In genomic region chr1:171223168-171223567, GRCm38 (mm10) we compare ENCODE assay signal across 8 mouse cellular contexts. TPM values are rescaled to one million over a fixed set of nuclear protein-coding genes. Genes with fewer than 3 reads are reported as not detected.
DNase-seq lines count a peak whose midpoint lies in the region; ATAC-seq and TF ChIP-seq lines count a peak whose summit lies in the region.

No protein-coding gene starts in this region.

- ATAC-seq in hindbrain, postnatal 0 days = no peak

- TF ChIP-seq POLR2A in liver, adult 2 months (IDR thresholded peaks at IDR 0.05; ENCODE audit: extremely low read depth, insufficient read depth, low read length) = no peak
- TF ChIP-seq POLR2A in myocyte (IDR thresholded peaks at IDR 0.05; ENCODE audit: insufficient read length, low read depth) = no peak

- H3K9ac ChIP-seq in liver, adult 2 months (ENCODE audit: low read depth, low read length) = peak overlapping the region; percentile 52
- H3K9ac ChIP-seq in hindbrain, postnatal 0 days (replicated peaks; ENCODE audit: low read length) = peak overlapping the region; percentile 21; the same call in 1 of the 2 replicates

- H3K9me3 ChIP-seq in embryonic facial prominence, embryonic 10.5 days = no peaks in the 10 kb centered on the region
- H3K9me3 ChIP-seq in hindbrain, postnatal 0 days (ENCODE audit: low read length) = no peaks in the 10 kb centered on the region

- peaks cover 11% of the 10 kb centered on the region for H3K4me1 ChIP-seq in liver, adult 2 months (ENCODE audit: control insufficient read depth, insufficient read depth, low read length)
- peaks cover 25% of the 10 kb centered on the region for H3K4me1 ChIP-seq in embryonic facial prominence, embryonic 10.5 days
- H3K4me1 ChIP-seq in hindbrain, postnatal 0 days (ENCODE audit: insufficient read depth, low read length) = peaks cover 7% of the 10 kb centered on the region; the same call in 1 of the 2 replicates

- no peak for TF ChIP-seq CTCF in liver, adult 2 months (IDR thresholded peaks at IDR 0.05; ENCODE audit: low read depth, low read length)
- no peak for TF ChIP-seq CTCF in hindbrain, postnatal 0 days (IDR thresholded peaks at IDR 0.05; ENCODE audit: low read depth)

- H3ac ChIP-seq in myocyte (ENCODE audit: control insufficient read depth, insufficient read length) = no peak overlapping the region

- H3K79me2 ChIP-seq in liver, adult 2 months (ENCODE audit: control insufficient read depth, insufficient read depth, low read length) = no peaks in the 10 kb centered on the region
- no peaks in the 10 kb centered on the region for H3K79me2 ChIP-seq in myocyte (ENCODE audit: control insufficient read depth, insufficient read depth)

- H3K4me3 ChIP-seq in liver, adult 2 months (ENCODE audit: insufficient read depth, low read depth, low read length) = no peak overlapping the region
- H3K4me3 ChIP-seq in embryonic facial prominence, embryonic 10.5 days = peak overlapping the region; percentile 76
- H3K4me3 ChIP-seq in hindbrain, postnatal 0 days (ENCODE audit: low read length) = peak overlapping the region; percentile 51
- H3K4me3 ChIP-seq in myocyte = peak overlapping the region; percentile 70

- peak overlapping the region; percentile 67 for H3K4me2 ChIP-seq in hindbrain, postnatal 0 days (ENCODE audit: low read depth, low read length)
- peak overlapping the region; percentile 36 for H3K4me2 ChIP-seq in myocyte (ENCODE audit: low read depth)

- 24% methylated on average over 6 of the region's 6 CpGs for WGBS in liver, adult 2 months
- 83% methylated on average over 6 of the region's 6 CpGs for WGBS in embryonic facial prominence, embryonic 10.5 days
- 79% methylated on average over 6 of the region's 6 CpGs for WGBS in hindbrain, postnatal 0 days

- no peaks in the 10 kb centered on the region for H3K27me3 ChIP-seq in liver, adult 2 months (ENCODE audit: control insufficient read depth, insufficient read depth, low read length)
- no peaks in the 10 kb centered on the region for H3K27me3 ChIP-seq in embryonic facial prominence, embryonic 10.5 days (replicated peaks; ENCODE audit: low read depth, poor library complexity, severe bottlenecking)
- H3K27me3 ChIP-seq in hindbrain, postnatal 0 days (ENCODE audit: insufficient read depth, low read length) = no peaks in the 10 kb centered on the region
- H3K27me3 ChIP-seq in myocyte (ENCODE audit: control insufficient read depth, insufficient read depth, insufficient read length) = no peaks in the 10 kb centered on the region

- H3K27ac ChIP-seq in liver, adult 2 months (replicated peaks; ENCODE audit: insufficient read depth, low read depth, low read length) = peak overlapping the region; percentile 74
- H3K27ac ChIP-seq in embryonic facial prominence, embryonic 10.5 days (replicated peaks) = peak overlapping the region; percentile 85
- H3K27ac ChIP-seq in hindbrain, postnatal 0 days = peak overlapping the region; percentile 62; the same call in 1 of the 2 replicates

- peaks cover 22% of the 10 kb centered on the region for H3K36me3 ChIP-seq in liver, adult 2 months (ENCODE audit: control insufficient read depth, insufficient read depth, low read length)
- H3K36me3 ChIP-seq in embryonic facial prominence, embryonic 10.5 days (replicated peaks) = peaks cover 23% of the 10 kb centered on the region
- H3K36me3 ChIP-seq in hindbrain, postnatal 0 days (ENCODE audit: insufficient read depth, low read length) = peaks cover 14% of the 10 kb centered on the region; the same call in 1 of the 2 replicates
- H3K36me3 ChIP-seq in myocyte (ENCODE audit: control insufficient read depth, insufficient read depth) = peaks cover 4% of the 10 kb centered on the region

- peak; percentile 66 for DNase-seq in liver, adult 2 months (ENCODE audit: extremely low read depth, low read depth, low spot score)
- no peak for DNase-seq in liver
- no peak for DNase-seq in embryonic facial prominence, embryonic 10.5 days (ENCODE audit: low spot score)
- DNase-seq in hindbrain, postnatal 0 days (ENCODE audit: low spot score) = no peak
- no peak for DNase-seq in retina, embryonic 14.5 days (ENCODE audit: low spot score)
- DNase-seq in cerebellum, adult 8-10 months = no peak
- no peak for DNase-seq in gastrocnemius, postnatal 25 days

TF ChIP-seq in myocyte, 11 proteins besides CTCF, POLR2A, EP300 and RAD21:
- no peak for TF ChIP-seq E2F4 (IDR thresholded peaks at IDR 0.05; ENCODE audit: insufficient read depth)
- no peak for TF ChIP-seq TCF3 (IDR thresholded peaks at IDR 0.05; ENCODE audit: insufficient read length, low read depth)
- TF ChIP-seq POLR2AphosphoS2 (IDR thresholded peaks at IDR 0.05; ENCODE audit: insufficient read length, low read depth) = no peak
- no peak for TF ChIP-seq REST (IDR thresholded peaks at IDR 0.05; ENCODE audit: insufficient read depth, insufficient read length)
- no peak for TF ChIP-seq CEBPB (IDR thresholded peaks at IDR 0.05; ENCODE audit: insufficient read depth, poor library complexity, severe bottlenecking)
- no peak for TF ChIP-seq USF1 (IDR thresholded peaks at IDR 0.05; ENCODE audit: low read depth)
- TF ChIP-seq MYOG (IDR thresholded peaks at IDR 0.05; ENCODE audit: control insufficient read depth in 1 of 3, insufficient read depth in 1 of 3, insufficient read length in 2 of 3, low read depth in 2 of 3) = no peak
- TF ChIP-seq MYOD1 (IDR thresholded peaks at IDR 0.05; ENCODE audit: control insufficient read depth in 1 of 3, insufficient read length in 2 of 3, low read depth in 2 of 3) = no peak
- no peak for TF ChIP-seq MAX (IDR thresholded peaks at IDR 0.05; ENCODE audit: low read depth)
- no peak for TF ChIP-seq SRF (IDR thresholded peaks at IDR 0.05; ENCODE audit: control insufficient read depth, insufficient read length, low read depth)
- TF ChIP-seq TCF12 (IDR thresholded peaks at IDR 0.05; ENCODE audit: insufficient read depth, poor library complexity, severe bottlenecking) = no peak

RNA-seq across cellular contexts. Expression of gene Tomm40l, which starts 0.9 kb away (rescaled TPM):
- total RNA-seq in liver, adult 2 months (2014; rRNA removed) = 5.5 and 10.7 TPM in 2 replicates
- 6.7 and 9.7 TPM in 2 replicates for polyA plus RNA-seq in liver, adult 2 months (2012; rRNA removed)
- polyA plus RNA-seq in embryonic facial prominence, embryonic 10.5 days (2016; fragmentation: Nextera tagmentation; extraction: Ambion mirVana) = 32.4 and 33.3 TPM in 2 replicates
- total RNA-seq in hindbrain, postnatal 0 days (2014; rRNA removed) = 44.2 and 53.6 TPM in 2 replicates
- 41.1 and 45.5 TPM in 2 replicates for polyA plus RNA-seq in hindbrain, postnatal 0 days (2015; fragmentation: Nextera tagmentation; extraction: Ambion mirVana)
- polyA plus RNA-seq in myocyte (2012; fragmentation: generic; extraction: Trizol) = 49.4 TPM
- total RNA-seq in gastrocnemius, postnatal 25 days (2021) = 10 to 100 TPM; 52.0 to 52.5 TPM

RNA-seq across cellular contexts. Expression of gene Apoa2, which starts 1.7 kb away (rescaled TPM):
- total RNA-seq in liver, adult 2 months (2014; rRNA removed) = 15,245 and 18,176 TPM in 2 replicates
- polyA plus RNA-seq in liver, adult 2 months (2012; rRNA removed) = 28,168 and 29,095 TPM in 2 replicates
- polyA plus RNA-seq in embryonic facial prominence, embryonic 10.5 days (2016; fragmentation: Nextera tagmentation; extraction: Ambion mirVana) = 2.7 and 3.1 TPM in 2 replicates
- total RNA-seq in hindbrain, postnatal 0 days (2014; rRNA removed) = not detected in 2 replicates
- 8.1 and 8.8 TPM in 2 replicates for polyA plus RNA-seq in hindbrain, postnatal 0 days (2015; fragmentation: Nextera tagmentation; extraction: Ambion mirVana)
- not detected for polyA plus RNA-seq in myocyte (2012; fragmentation: generic; extraction: Trizol)
- not detected for total RNA-seq in gastrocnemius, postnatal 25 days (2021)

RNA-seq across cellular contexts. Expression of gene Nr1i3, which starts 9.4 kb away (rescaled TPM):
- 178 and 264 TPM in 2 replicates for total RNA-seq in liver, adult 2 months (2014; rRNA removed)
- 215 and 229 TPM in 2 replicates for polyA plus RNA-seq in liver, adult 2 months (2012; rRNA removed)
- 0.21 TPM in 2 replicates for polyA plus RNA-seq in embryonic facial prominence, embryonic 10.5 days (2016; fragmentation: Nextera tagmentation; extraction: Ambion mirVana)
- total RNA-seq in hindbrain, postnatal 0 days (2014; rRNA removed) = not detected in 2 replicates
- 0.40 and 0.43 TPM in 2 replicates for polyA plus RNA-seq in hindbrain, postnatal 0 days (2015; fragmentation: Nextera tagmentation; extraction: Ambion mirVana)
- 0.06 TPM for polyA plus RNA-seq in myocyte (2012; fragmentation: generic; extraction: Trizol)
- total RNA-seq in gastrocnemius, postnatal 25 days (2021) = not detected

RNA-seq across cellular contexts. Expression of gene Fcer1g, which starts 11.0 kb away (rescaled TPM):
- 6.4 and 12.4 TPM in 2 replicates for total RNA-seq in liver, adult 2 months (2014; rRNA removed)
- polyA plus RNA-seq in liver, adult 2 months (2012; rRNA removed) = 21.3 and 50.7 TPM in 2 replicates
- 12.4 and 16.5 TPM in 2 replicates for polyA plus RNA-seq in embryonic facial prominence, embryonic 10.5 days (2016; fragmentation: Nextera tagmentation; extraction: Ambion mirVana)
- total RNA-seq in hindbrain, postnatal 0 days (2014; rRNA removed) = 24.2 and 30.6 TPM in 2 replicates
- polyA plus RNA-seq in hindbrain, postnatal 0 days (2015; fragmentation: Nextera tagmentation; extraction: Ambion mirVana) = 31.4 and 34.6 TPM in 2 replicates
- not detected for polyA plus RNA-seq in myocyte (2012; fragmentation: generic; extraction: Trizol)
- 1 to 10 TPM; 3.2 to 3.9 TPM for total RNA-seq in gastrocnemius, postnatal 25 days (2021)

RNA-seq across cellular contexts. Expression of gene Adamts4, which starts 27.1 kb away (rescaled TPM):
- 0.09 and 0.13 TPM in 2 replicates for total RNA-seq in liver, adult 2 months (2014; rRNA removed)
- polyA plus RNA-seq in liver, adult 2 months (2012; rRNA removed) = 0.15 and 0.37 TPM in 2 replicates
- 11.8 and 12.7 TPM in 2 replicates for polyA plus RNA-seq in embryonic facial prominence, embryonic 10.5 days (2016; fragmentation: Nextera tagmentation; extraction: Ambion mirVana)
- 7.4 and 8.9 TPM in 2 replicates for total RNA-seq in hindbrain, postnatal 0 days (2014; rRNA removed)
- 4.4 and 5.1 TPM in 2 replicates for polyA plus RNA-seq in hindbrain, postnatal 0 days (2015; fragmentation: Nextera tagmentation; extraction: Ambion mirVana)
- polyA plus RNA-seq in myocyte (2012; fragmentation: generic; extraction: Trizol) = 15.0 TPM
- 1 to 10 TPM in 1 of 2 experiments, under 1 TPM in 1; 0.43 to 1.4 TPM for total RNA-seq in gastrocnemius, postnatal 25 days (2021)

Comparison
In these comparisons a context has a peak if more than half of its experiments do, and no peak if none do; other contexts are left out.
1. RNA of gene Apoa2, which starts 1.7 kb away (polyA plus RNA-seq): 28,168 to 29,095 TPM in liver, adult 2 months; 8.1 to 8.8 TPM in hindbrain, postnatal 0 days, 2.7 to 3.1 TPM in embryonic facial prominence, embryonic 10.5 days and not detected in myocyte (single experiment); every median in the first group is over 1,000 times any median in the second.
2. RNA of gene Nr1i3, which starts 9.4 kb away (polyA plus RNA-seq): 215 to 229 TPM in liver, adult 2 months; 0.40 to 0.43 TPM in hindbrain, postnatal 0 days, 0.21 TPM in embryonic facial prominence, embryonic 10.5 days and 0.06 TPM in myocyte (single experiment); every median in the first group is over 100 times any median in the second.
3. Peak in every context shown above with its lines, with median percentiles within 50 percentile points of each other: H3K27ac ChIP-seq.